Mouse (Mus musculus): Measurements from ENCODE around the gene Med16. TPM values are rescaled to one million over a fixed set of nuclear protein-coding genes. Genes with fewer than 3 reads are reported as not detected.

The Med16 gene
- polyA plus RNA-seq (2012), result 4.1 and 4.9 TPM in 2 replicates

- TF ChIP-seq GATA1 (IDR thresholded peaks at IDR 0.05; ENCODE audit: low read length) (no peak), TAL1 (IDR thresholded peaks at IDR 0.05; ENCODE audit: low read length) (no peak)
- Histone ChIP-seq H3K4me3 (replicated peaks) (peak within 1 kb of the TSS; percentile 91), H3K36me3 (ENCODE audit: control insufficient read depth) (peaks cover 62% of the 10 kb centered on the region), H3K4me1 (ENCODE audit: control insufficient read depth) (peaks cover 45% of the 10 kb centered on the region), H3K27me3 (ENCODE audit: control insufficient read depth) (no peaks in the 10 kb centered on the region), H3K9me3 (ENCODE audit: control insufficient read depth, low read length) (no peaks in the 10 kb centered on the region)
Observed at GRCm38 (mm10) chr10:79908167-79909091, at the start of gene Med16. TSS of gene Med16 (minus strand) at chr10:79908923.

- H3K4me1 ChIP-seq (ENCODE audit: control insufficient read depth), result peaks cover 42% of the 10 kb centered on the region
- TF ChIP-seq TAL1 (IDR thresholded peaks at IDR 0.05; ENCODE audit: low read length) (no peak), GATA1 (IDR thresholded peaks at IDR 0.05; ENCODE audit: low read length) (no peak)
- H3K4me3 ChIP-seq (replicated peaks), result peak overlapping the region; percentile 31
Observed at GRCm38 (mm10) chr10:79958140-79958816, 49.6 kb upstream of the Med16 start.

GRCm38 (mm10) chr10:79956643-79957154, 48.0 kb upstream of the Med16 start:
- Histone ChIP-seq H3K4me3 (replicated peaks) (peak overlapping the region; percentile 2), H3K9me3 (ENCODE audit: control insufficient read depth, low read length) (no peaks in the 10 kb centered on the region), H3K36me3 (ENCODE audit: control insufficient read depth) (peaks cover 16% of the 10 kb centered on the region), H3K27me3 (ENCODE audit: control insufficient read depth) (peaks cover 5% of the 10 kb centered on the region; the same call in 1 of the 2 replicates), H3K4me1 (ENCODE audit: control insufficient read depth) (peaks cover 37% of the 10 kb centered on the region)
- TF ChIP-seq TAL1 (IDR thresholded peaks at IDR 0.05; ENCODE audit: low read length) (no peak), GATA1 (IDR thresholded peaks at IDR 0.05; ENCODE audit: low read length) (no peak)

More at GRCm38 (mm10) chr10:79958140-79958816, 49.6 kb upstream of the Med16 start:
- peaks cover 5% of the 10 kb centered on the region; the same call in 1 of the 2 replicates for H3K27me3 ChIP-seq (ENCODE audit: control insufficient read depth)
- H3K36me3 ChIP-seq (ENCODE audit: control insufficient read depth), result peaks cover 22% of the 10 kb centered on the region
- H3K9me3 ChIP-seq (ENCODE audit: control insufficient read depth, low read length), result no peaks in the 10 kb centered on the region

GRCm38 (mm10) chr10:79955691-79956090, 47.0 kb upstream of the Med16 start:
- no peak overlapping the region for H3K4me3 ChIP-seq (replicated peaks)
- H3K4me1 ChIP-seq (ENCODE audit: control insufficient read depth), result peaks cover 28% of the 10 kb centered on the region
- peaks cover 17% of the 10 kb centered on the region for H3K36me3 ChIP-seq (ENCODE audit: control insufficient read depth)
- H3K9me3 ChIP-seq (ENCODE audit: control insufficient read depth, low read length), result no peaks in the 10 kb centered on the region
- TF ChIP-seq TAL1 (IDR thresholded peaks at IDR 0.05; ENCODE audit: low read length) (no peak), GATA1 (IDR thresholded peaks at IDR 0.05; ENCODE audit: low read length) (no peak)
- peaks cover 5% of the 10 kb centered on the region; the same call in 1 of the 2 replicates for H3K27me3 ChIP-seq (ENCODE audit: control insufficient read depth)

GRCm38 (mm10) chr10:79953946-79954345, 45.2 kb upstream of the Med16 start:
- Histone ChIP-seq H3K27me3 (ENCODE audit: control insufficient read depth) (peaks cover 5% of the 10 kb centered on the region; the same call in 1 of the 2 replicates), H3K36me3 (ENCODE audit: control insufficient read depth) (peaks cover 29% of the 10 kb centered on the region), H3K9me3 (ENCODE audit: control insufficient read depth, low read length) (no peaks in the 10 kb centered on the region), H3K4me3 (replicated peaks) (no peak overlapping the region), H3K4me1 (ENCODE audit: control insufficient read depth) (peaks cover 21% of the 10 kb centered on the region)
- no peak for TF ChIP-seq GATA1 (IDR thresholded peaks at IDR 0.05; ENCODE audit: low read length)
- no peak for TF ChIP-seq TAL1 (IDR thresholded peaks at IDR 0.05; ENCODE audit: low read length)

- no peak for TF ChIP-seq TAL1 (IDR thresholded peaks at IDR 0.05; ENCODE audit: low read length)
- Histone ChIP-seq H3K4me1 (ENCODE audit: control insufficient read depth) (peaks cover 34% of the 10 kb centered on the region), H3K36me3 (ENCODE audit: control insufficient read depth) (peaks cover 38% of the 10 kb centered on the region), H3K4me3 (replicated peaks) (no peak overlapping the region), H3K27me3 (ENCODE audit: control insufficient read depth) (no peaks in the 10 kb centered on the region), H3K9me3 (ENCODE audit: control insufficient read depth, low read length) (no peaks in the 10 kb centered on the region)
Observed at GRCm38 (mm10) chr10:79950661-79951060, 41.9 kb upstream of the Med16 start.

- TF ChIP-seq TAL1 (IDR thresholded peaks at IDR 0.05; ENCODE audit: low read length) (no peak), GATA1 (IDR thresholded peaks at IDR 0.05; ENCODE audit: low read length) (no peak)
- Histone ChIP-seq H3K4me1 (ENCODE audit: control insufficient read depth) (peaks cover 42% of the 10 kb centered on the region), H3K27me3 (ENCODE audit: control insufficient read depth) (no peaks in the 10 kb centered on the region), H3K9me3 (ENCODE audit: control insufficient read depth, low read length) (no peaks in the 10 kb centered on the region), H3K36me3 (ENCODE audit: control insufficient read depth) (peaks cover 41% of the 10 kb centered on the region), H3K4me3 (replicated peaks) (no peak overlapping the region)
Observed at GRCm38 (mm10) chr10:79949873-79950272, 41.1 kb upstream of the Med16 start.

GRCm38 (mm10) chr10:79947502-79947901, 38.8 kb upstream of the Med16 start:
- Histone ChIP-seq H3K9me3 (ENCODE audit: control insufficient read depth, low read length) (no peaks in the 10 kb centered on the region), H3K4me3 (replicated peaks) (no peak overlapping the region), H3K27me3 (ENCODE audit: control insufficient read depth) (no peaks in the 10 kb centered on the region), H3K4me1 (ENCODE audit: control insufficient read depth) (peaks cover 62% of the 10 kb centered on the region), H3K36me3 (ENCODE audit: control insufficient read depth) (peaks cover 33% of the 10 kb centered on the region)
- TF ChIP-seq GATA1 (IDR thresholded peaks at IDR 0.05; ENCODE audit: low read length) (no peak), TAL1 (IDR thresholded peaks at IDR 0.05; ENCODE audit: low read length) (no peak)
